Mouse (Mus musculus) MEL (cell line): ENCODE measurements around the gene Scyl3. TPM values are rescaled to one million over a fixed set of nuclear protein-coding genes. Genes with fewer than 3 reads are reported as not detected.

Source experiments
- DNase-seq: peaks from one replicate; pipeline ENCODE4 v3.0.0; 2011; ENCODE audit warnings: low read depth, low spot score
- H3K27ac ChIP-seq: 2 replicates; pipeline ENCODE4 v1.5.1; 2012; ENCODE audit warnings: low read depth, mild to moderate bottlenecking, control low read depth, low read length, moderate library complexity; ENCODE audit not compliant: control insufficient read depth
- H3K27me3 ChIP-seq, 2 experiments: fragments of 150-350 bp in 1 of 2; sonication (generic) in 1 of 2; 2 replicates each; pipeline ENCODE4 v1.6.1; 2012; ENCODE audit warnings: low read length in 2 of 2, mild to moderate bottlenecking in 2 of 2, improper control_type of control experiment in 1 of 2, moderate library complexity in 1 of 2; ENCODE audit not compliant: insufficient read depth in 2 of 2, control insufficient read depth in 1 of 2
- H3K36me3 ChIP-seq, 2 experiments: 2 replicates each; pipeline ENCODE4 v1.6.1; 2012 to 2014; ENCODE audit warnings: low read length in 2 of 2, improper control_type of control experiment in 1 of 2, inconsistent platforms in 1 of 2, mild to moderate bottlenecking in 1 of 2; ENCODE audit not compliant: insufficient read depth in 2 of 2, control insufficient read depth in 1 of 2
- H3K4me1 ChIP-seq, 2 experiments: fragments of 150-350 bp in 1 of 2; sonication (generic) in 1 of 2; 2 replicates each; pipeline ENCODE4 v1.6.1; 2012; ENCODE audit warnings: low read length in 2 of 2, improper control_type of control experiment in 1 of 2, mild to moderate bottlenecking in 1 of 2; ENCODE audit not compliant: insufficient read depth in 2 of 2, control insufficient read depth in 1 of 2
- H3K4me3 ChIP-seq, 2 experiments: fragments of 150-350 bp in 1 of 2; sonication (generic) in 1 of 2; 2 replicates each; pipeline ENCODE4 v1.5.1; 2012; ENCODE audit warnings: low read depth in 2 of 2, low read length in 2 of 2, mild to moderate bottlenecking in 2 of 2, moderate library complexity in 2 of 2, control low read depth in 1 of 2, improper control_type of control experiment in 1 of 2; ENCODE audit not compliant: control insufficient read depth in 1 of 2, insufficient read depth in 1 of 2
- H3K79me2 ChIP-seq: 2 replicates; pipeline ENCODE4 v1.6.1; 2012; ENCODE audit warnings: mild to moderate bottlenecking, low read length, moderate library complexity; ENCODE audit not compliant: control insufficient read depth, poor library complexity, insufficient read depth
- H3K9ac ChIP-seq: 2 replicates; pipeline ENCODE4 v1.6.1; 2012; ENCODE audit warnings: low read depth, mild to moderate bottlenecking, control low read depth, low read length, moderate library complexity; ENCODE audit not compliant: control insufficient read depth, poor library complexity, severe bottlenecking
- H3K9me3 ChIP-seq: fragments of 150-350 bp; sonication (generic); replicated peaks from 2 replicates; pipeline ENCODE4 v1.6.1; 2012; ENCODE audit warnings: mild to moderate bottlenecking, low read length, improper control_type of control experiment, moderate library complexity; ENCODE audit not compliant: insufficient read depth
- BHLHE40 ChIP-seq: IDR thresholded peaks from 2 replicates; pipeline ENCODE4 v1.6.1; 2012; ENCODE audit warnings: low read depth, mild to moderate bottlenecking, inconsistent platforms, low read length, improper control_type of control experiment, borderline replicate concordance
- CHD1 ChIP-seq: IDR thresholded peaks from 2 replicates; pipeline ENCODE4 v1.6.1; 2012; ENCODE audit warnings: low read depth, mild to moderate bottlenecking, inconsistent platforms, low read length, improper control_type of control experiment
- ELF1 ChIP-seq: IDR thresholded peaks from 2 replicates; pipeline ENCODE4 v1.6.1; 2014; ENCODE audit warnings: low read depth, mild to moderate bottlenecking, inconsistent platforms, low read length, improper control_type of control experiment, moderate library complexity
- ETS1 ChIP-seq: IDR thresholded peaks from 2 replicates; pipeline ENCODE4 v1.6.1; 2012; ENCODE audit warnings: low read depth, mild to moderate bottlenecking, inconsistent platforms, low read length, improper control_type of control experiment, moderate library complexity
- GABPA ChIP-seq: IDR thresholded peaks from 2 replicates; pipeline ENCODE4 v1.6.1; 2012; ENCODE audit warnings: low read depth, mild to moderate bottlenecking, inconsistent platforms, low read length, improper control_type of control experiment, moderate library complexity
- GATA1 ChIP-seq: IDR thresholded peaks from 2 replicates; pipeline ENCODE4 v1.6.1; 2011; ENCODE audit warnings: low read depth, low read length, improper control_type of control experiment
- HCFC1 ChIP-seq: IDR thresholded peaks from 2 replicates; pipeline ENCODE4 v1.6.1; 2012; ENCODE audit warnings: low read depth, mild to moderate bottlenecking, inconsistent platforms, low read length, improper control_type of control experiment, moderate library complexity
- KAT2A ChIP-seq: conservative IDR thresholded peaks from 2 replicates; pipeline ENCODE4 v1.6.1; 2012; ENCODE audit warnings: low read depth, low read length, improper control_type of control experiment, inconsistent platforms
- MAFK ChIP-seq: IDR thresholded peaks from 2 replicates; pipeline ENCODE4 v1.6.1; 2011; ENCODE audit warnings: low read depth, mild to moderate bottlenecking, low read length, improper control_type of control experiment, borderline replicate concordance
- MAX ChIP-seq: IDR thresholded peaks from 2 replicates; pipeline ENCODE4 v1.6.1; 2011; ENCODE audit warnings: low read length, improper control_type of control experiment
- MAZ ChIP-seq: IDR thresholded peaks from 2 replicates; pipeline ENCODE4 v1.6.1; 2012; ENCODE audit warnings: low read depth, mild to moderate bottlenecking, inconsistent platforms, low read length, improper control_type of control experiment
- MYB ChIP-seq: IDR thresholded peaks from 2 replicates; pipeline ENCODE4 v1.6.1; 2011; ENCODE audit warnings: mild to moderate bottlenecking, low read depth, low read length, improper control_type of control experiment
- NRF1 ChIP-seq: IDR thresholded peaks from 2 replicates; pipeline ENCODE4 v1.6.1; 2014; ENCODE audit warnings: low read depth, mild to moderate bottlenecking, inconsistent platforms, low read length, improper control_type of control experiment, moderate library complexity; ENCODE audit not compliant: poor library complexity, insufficient read depth, severe bottlenecking
- POLR2A ChIP-seq, 2 experiments: IDR thresholded peaks; 2 replicates each; pipeline ENCODE4 v1.6.1; 2011 to 2012; ENCODE audit warnings: low read length in 2 of 2, mild to moderate bottlenecking in 2 of 2, control low read depth in 1 of 2, improper control_type of control experiment in 1 of 2, low read depth in 1 of 2, moderate library complexity in 1 of 2; ENCODE audit not compliant: control insufficient read depth in 1 of 2, insufficient read depth in 1 of 2, poor library complexity in 1 of 2
- POLR2AphosphoS5 ChIP-seq: IDR thresholded peaks from 2 replicates; pipeline ENCODE4 v1.6.1; 2012; ENCODE audit warnings: low read depth, borderline replicate concordance, mild to moderate bottlenecking, inconsistent platforms, low read length, moderate library complexity, mixed read lengths
- RAD21 ChIP-seq: IDR thresholded peaks from 2 replicates; pipeline ENCODE4 v1.6.1; 2011; ENCODE audit warnings: mild to moderate bottlenecking, low read depth, low read length, improper control_type of control experiment
- RCOR1 ChIP-seq: IDR thresholded peaks from 2 replicates; pipeline ENCODE4 v1.6.1; 2012; ENCODE audit warnings: low read depth, mild to moderate bottlenecking, inconsistent platforms, low read length, improper control_type of control experiment
- SIN3A ChIP-seq: IDR thresholded peaks from 2 replicates; pipeline ENCODE4 v1.6.1; 2012; ENCODE audit warnings: low read length, improper control_type of control experiment, inconsistent platforms
- SMC3 ChIP-seq: IDR thresholded peaks from 2 replicates; pipeline ENCODE4 v1.6.1; 2011; ENCODE audit warnings: low read depth, low read length, improper control_type of control experiment
- TAL1 ChIP-seq: IDR thresholded peaks from 2 replicates; pipeline ENCODE4 v1.6.1; 2012; ENCODE audit warnings: mild to moderate bottlenecking, inconsistent platforms, low read length, moderate library complexity, mixed read lengths
- USF1 ChIP-seq: IDR thresholded peaks from 2 replicates; pipeline ENCODE4 v1.6.1; 2014; ENCODE audit warnings: low read depth, mild to moderate bottlenecking, inconsistent platforms, low read length, improper control_type of control experiment, moderate library complexity
- USF2 ChIP-seq, 2 experiments: IDR thresholded peaks; 2 replicates each; pipeline ENCODE4 v1.6.1; 2011 to 2012; ENCODE audit warnings: improper control_type of control experiment in 2 of 2, low read length in 2 of 2, borderline replicate concordance in 1 of 2, inconsistent platforms in 1 of 2, low read depth in 1 of 2, mild to moderate bottlenecking in 1 of 2; ENCODE audit not compliant: insufficient read depth in 1 of 2
- ZKSCAN1 ChIP-seq: IDR thresholded peaks from 2 replicates; pipeline ENCODE4 v1.6.1; 2012; ENCODE audit warnings: low read depth, mild to moderate bottlenecking, inconsistent platforms, low read length, improper control_type of control experiment, moderate library complexity
- ZMIZ1 ChIP-seq: IDR thresholded peaks from 2 replicates; pipeline ENCODE4 v1.6.1; 2012; ENCODE audit warnings: low read depth, mild to moderate bottlenecking, inconsistent platforms, low read length, improper control_type of control experiment, moderate library complexity
- ZNF384 ChIP-seq: IDR thresholded peaks from 2 replicates; pipeline ENCODE4 v1.6.1; 2012; ENCODE audit warnings: low read depth, mild to moderate bottlenecking, inconsistent platforms, low read length, improper control_type of control experiment
- polyA plus RNA-seq, 2 experiments: library from polyadenylated mRNA; stranded (reverse) in 1 of 2; unstranded in 1 of 2; fragments of >175 nt in 1 of 2; fragments of >200 nt in 1 of 2; gene quantifications; 2 replicates each; pipeline versions ENCODE4 v1.2.1 to v1.2.4; 2012; ENCODE audit warnings: low replicate concordance in 2 of 2, low read depth in 1 of 2; ENCODE audit not compliant: insufficient read length in 2 of 2, insufficient read depth in 1 of 2, missing spikeins in 1 of 2
- total RNA-seq: library from RNA; depleted of rRNA; stranded (reverse); fragments of 300-350 nt; gene quantifications from 2 replicates; pipeline ENCODE4 v1.2.3, GENCODE M21; 2012; rRNA removed

The Scyl3 gene
- 11.0 and 12.2 TPM in 2 replicates for total RNA-seq
- 10 to 100 TPM; 21.2 to 55.7 TPM for polyA plus RNA-seq

GRCm38 (mm10) chr1:163928846-163929245 lies at the start of gene Scyl3:
Gene Scyl3 (plus strand): TSS chr1:163929100.
- peak; percentile 23 for DNase-seq
- peaks cover 0 to 12% of the 10 kb centered on the region in 2 experiments; a peak in 2 of 4 replicates for H3K36me3 ChIP-seq
- no peaks in the 10 kb centered on the region for H3K27me3 ChIP-seq
- H3K4me3 ChIP-seq = peak within 1 kb of the TSS; percentile 68 to 96
- peaks cover 2 to 16% of the 10 kb centered on the region in 2 experiments for H3K4me1 ChIP-seq
- no peaks in the 10 kb centered on the region for H3K9me3 ChIP-seq
- no peak for TF ChIP-seq CHD1
- no peak for TF ChIP-seq GATA1
- TF ChIP-seq ETS1 = no peak
- no peak for TF ChIP-seq RCOR1
- TF ChIP-seq POLR2A (IDR thresholded peaks at IDR 0.05; ENCODE audit: control insufficient read depth in 1 of 2, insufficient read depth in 1 of 2, low read depth in 1 of 2, low read length in 2 of 2, poor library complexity in 1 of 2) = no peak
- TF ChIP-seq RAD21 = no peak
- no peak for TF ChIP-seq SMC3
- no peak for TF ChIP-seq HCFC1
- TF ChIP-seq SIN3A = no peak
- no peak for TF ChIP-seq USF2 (IDR thresholded peaks at IDR 0.05; ENCODE audit: borderline replicate concordance in 1 of 2, insufficient read depth in 1 of 2, low read depth in 1 of 2, low read length in 2 of 2)
- no peak for TF ChIP-seq MAX
- peaks cover 28% of the 10 kb centered on the region for H3K79me2 ChIP-seq
- peak within 1 kb of the TSS; percentile 99 for H3K9ac ChIP-seq
- H3K27ac ChIP-seq = peak within 1 kb of the TSS; percentile 82

DNA sequence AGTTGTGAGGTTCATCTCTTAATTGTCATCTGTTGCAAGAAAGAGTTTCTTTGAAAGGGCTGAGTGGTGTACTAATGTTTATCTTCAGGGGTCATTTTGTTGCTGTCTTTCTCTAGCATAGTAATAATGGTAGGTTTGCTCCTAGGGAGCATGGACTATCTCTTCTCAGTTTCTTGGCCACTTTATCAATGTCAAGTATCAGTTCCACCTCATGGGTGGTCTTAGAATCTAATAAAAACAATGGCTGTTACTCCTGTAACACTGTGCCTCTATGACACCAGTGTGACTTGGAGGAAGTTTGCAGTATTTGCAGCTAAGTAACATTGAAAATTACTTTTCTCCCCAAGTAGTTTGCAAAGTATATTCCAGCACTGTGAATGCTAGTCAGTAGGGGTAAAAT lies 39.3 kb upstream of the Scyl3 start:
- H3K79me2 ChIP-seq = no peaks in the 10 kb centered on the region
- H3K27ac ChIP-seq = no peak overlapping the region
- no peaks in the 10 kb centered on the region for H3K36me3 ChIP-seq
- no peaks in the 10 kb centered on the region for H3K9me3 ChIP-seq
- DNase-seq = no peak
- no peak overlapping the region for H3K4me3 ChIP-seq
- TF ChIP-seq TAL1 (no peak), MAFK (no peak), ELF1 (no peak), ZMIZ1 (no peak), ETS1 (no peak), BHLHE40 (no peak), USF1 (no peak), ZNF384 (no peak), GABPA (no peak), CHD1 (no peak), MAX (no peak), MYB (no peak), POLR2AphosphoS5 (no peak), KAT2A (no peak), MAZ (no peak), NRF1 (no peak), SIN3A (no peak), ZKSCAN1 (no peak)
- no peaks in the 10 kb centered on the region for H3K4me1 ChIP-seq
- H3K27me3 ChIP-seq = no peaks in the 10 kb centered on the region
- H3K9ac ChIP-seq = no peak overlapping the region
